Mouse (Mus musculus): ENCODE measurements at regions not wholly inside any gene's neighbourhood (a gene's known extent, or its start where the extent isn't known, plus 50 kb on each side); places are given as distances from the start of the nearest gene placed in this dataset.
A peak's percentile ranks its signal among the peaks of the same experiment; 100 is the strongest.

GRCm38 (mm10) chr9:113091881-113092280 is 616.2 kb downstream of the Pdcd6ip start:
- no peak for DNase-seq (ENCODE audit: low spot score)

- DNase-seq (ENCODE audit: low spot score), result no peak
Measured at GRCm38 (mm10) chr9:113087786-113088185, 620.3 kb downstream of the Pdcd6ip start.

- no peak for DNase-seq (ENCODE audit: low spot score)
Measured at GRCm38 (mm10) chr9:113085281-113085810, 622.7 kb downstream of the Pdcd6ip start.

DNA sequence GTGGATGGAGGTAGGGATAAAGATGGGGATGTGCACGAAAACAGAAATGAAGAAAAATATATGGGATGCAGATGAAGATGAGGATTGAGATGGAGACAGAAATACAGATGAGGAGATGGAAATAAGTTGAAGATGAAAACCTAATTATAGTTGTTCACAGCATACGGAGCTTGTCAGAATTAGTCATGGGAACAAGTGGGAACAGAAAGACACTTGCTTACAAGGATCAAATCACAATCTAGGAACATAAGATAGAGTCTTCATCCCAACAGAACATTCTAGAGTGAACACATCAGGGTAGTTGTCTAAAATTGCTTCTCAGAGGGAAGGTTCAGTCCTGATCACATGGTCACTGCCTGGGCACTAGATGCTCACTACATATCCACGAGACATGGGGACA is 633.2 kb downstream of the Pdcd6ip start:
- DNase-seq (ENCODE audit: low spot score), result no peak

DNA sequence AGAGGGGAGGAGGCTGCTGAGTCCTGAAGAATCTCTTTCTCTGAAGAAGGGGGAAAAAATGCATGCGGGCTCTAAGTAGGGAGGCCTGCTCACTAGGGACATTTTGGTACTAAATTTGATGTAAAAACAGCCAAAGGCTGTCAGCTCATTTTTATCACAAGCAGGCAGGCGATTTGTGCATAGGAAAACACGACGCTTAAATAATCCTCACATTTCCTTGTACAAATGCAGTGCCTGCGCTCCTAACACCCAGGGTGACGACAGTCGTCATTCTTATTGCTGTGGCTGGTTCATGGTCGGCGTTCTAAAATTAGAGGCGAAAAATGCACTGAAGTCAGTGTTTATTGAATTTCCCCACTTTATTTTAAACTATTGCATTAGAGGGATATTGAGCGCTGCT is 650.6 kb downstream of the Pdcd6ip start:
- DNase-seq (ENCODE audit: low spot score), result no peak

- no peak for DNase-seq (ENCODE audit: low spot score)
Measured at GRCm38 (mm10) chr9:113044556-113045178, 663.4 kb downstream of the Pdcd6ip start.

DNA sequence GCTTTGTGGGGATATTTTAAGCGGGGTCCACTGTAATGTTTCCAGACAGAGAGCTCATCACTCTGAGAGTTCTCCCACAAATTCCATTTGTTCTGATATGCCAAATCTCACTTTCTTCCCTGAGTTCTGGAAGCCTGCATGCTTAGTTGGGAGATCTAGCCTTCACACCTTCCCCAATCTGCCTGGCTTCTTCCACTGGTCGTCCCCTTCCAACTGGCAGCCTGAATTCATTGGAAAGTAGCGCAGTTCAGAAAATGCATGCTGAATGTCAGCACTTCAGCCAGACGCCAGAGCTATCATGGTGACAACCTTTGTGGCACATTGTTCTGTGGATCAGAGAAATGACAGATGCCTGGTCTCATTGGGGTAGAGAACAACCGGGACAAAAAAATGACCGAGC is 667.2 kb downstream of the Pdcd6ip start:
- no peak for DNase-seq (ENCODE audit: low spot score)

GRCm38 (mm10) chr9:113033996-113034395 is 674.1 kb downstream of the Pdcd6ip start:
- no peak for DNase-seq (ENCODE audit: low spot score)

- no peak for DNase-seq (ENCODE audit: low spot score)
Measured at GRCm38 (mm10) chr9:113029091-113029490, 679.0 kb downstream of the Pdcd6ip start.

DNA sequence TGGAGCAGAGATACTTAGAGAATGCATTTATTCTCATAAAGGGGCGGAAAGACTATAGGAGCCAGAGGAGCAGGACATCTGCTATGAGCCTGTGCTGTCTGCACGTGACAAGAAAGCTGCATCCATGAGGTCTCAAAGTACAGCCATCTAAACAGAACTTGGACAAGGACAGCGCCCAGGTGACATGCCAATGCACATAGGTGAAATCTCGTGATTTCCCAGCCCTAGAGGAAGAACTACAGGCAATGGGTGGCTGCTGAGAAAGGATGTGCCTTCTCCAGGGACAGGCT is 681.2 kb downstream of the Pdcd6ip start:
- DNase-seq (ENCODE audit: low spot score), result no peak

GRCm38 (mm10) chr9:113026096-113026903 is 681.8 kb downstream of the Pdcd6ip start:
- no peak for DNase-seq (ENCODE audit: low spot score)

DNA sequence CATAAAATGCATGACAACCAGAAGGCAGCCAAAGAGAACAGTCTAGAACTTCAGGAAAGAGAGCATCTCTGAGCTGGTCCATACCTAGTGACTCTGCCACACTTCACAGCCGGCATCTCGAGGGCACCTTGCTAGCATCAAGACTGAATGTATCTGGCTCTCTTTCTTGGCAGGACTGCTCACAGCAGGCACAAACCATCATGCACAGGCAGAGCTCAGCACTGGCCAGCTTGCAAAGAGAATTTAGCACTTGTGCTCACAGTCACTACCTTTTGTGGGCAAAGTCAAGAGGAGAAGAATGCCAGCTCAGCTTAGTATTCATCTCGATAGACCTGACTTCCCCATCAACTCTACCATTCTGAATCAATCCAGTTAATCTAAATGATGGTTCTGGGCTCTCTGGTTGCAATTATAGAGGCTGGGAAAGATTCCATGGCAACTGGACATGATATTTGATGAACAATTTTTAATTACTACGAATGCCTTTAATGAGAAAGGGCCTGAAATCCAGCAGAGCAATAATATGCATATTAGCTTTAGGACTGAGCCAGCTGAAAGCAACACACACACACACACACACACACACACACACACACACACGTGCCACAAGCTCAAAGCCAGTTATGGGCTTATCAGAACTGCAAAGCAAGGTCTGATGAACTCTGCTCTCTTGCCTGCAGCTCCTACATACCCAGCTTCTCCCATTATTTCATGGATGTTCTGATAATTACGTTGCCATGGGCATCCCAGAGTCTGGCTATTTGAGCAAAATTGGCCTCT is 686.0 kb downstream of the Pdcd6ip start:
- DNase-seq (ENCODE audit: low spot score), result no peak

DNA sequence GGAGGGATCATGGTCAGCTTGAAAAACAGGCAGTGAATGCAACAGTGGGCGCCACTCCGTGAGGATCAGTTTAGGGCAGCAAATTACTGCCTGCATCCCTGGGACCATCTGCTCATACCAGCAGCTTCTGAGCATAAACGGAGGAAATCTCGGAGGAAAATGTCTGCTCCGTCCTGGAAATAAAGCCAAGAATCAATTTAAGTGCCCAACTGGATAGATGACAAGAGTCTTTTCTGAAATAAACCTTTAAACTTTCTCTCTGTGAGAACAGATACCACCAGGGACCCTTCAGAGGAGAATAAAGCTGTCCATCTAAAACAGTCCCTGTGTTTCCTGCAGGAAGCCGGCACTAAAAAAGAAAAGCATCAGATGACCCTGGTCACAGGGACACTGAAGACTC is 688.5 kb downstream of the Pdcd6ip start:
- DNase-seq (ENCODE audit: low spot score), result no peak

DNA sequence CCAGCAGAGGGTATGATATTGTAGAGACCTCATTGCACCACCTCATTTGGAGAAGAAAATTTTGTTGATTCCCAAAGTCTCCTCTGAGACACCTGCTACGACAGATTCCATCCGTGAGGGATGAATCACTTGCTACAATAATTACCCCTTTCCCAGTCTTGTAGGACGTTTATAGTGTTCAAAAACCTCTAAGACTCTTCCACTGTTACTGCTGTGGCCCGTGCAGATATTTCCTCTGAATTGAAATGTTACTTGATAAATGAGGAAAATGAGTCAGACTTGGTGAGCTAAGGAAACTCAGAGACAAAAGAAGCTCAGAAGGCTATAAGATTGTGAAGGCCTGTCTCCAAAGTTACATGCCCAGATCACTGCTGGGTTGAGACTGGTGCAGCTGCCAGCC is 700.0 kb downstream of the Pdcd6ip start:
- no peak for DNase-seq (ENCODE audit: low spot score)

DNA sequence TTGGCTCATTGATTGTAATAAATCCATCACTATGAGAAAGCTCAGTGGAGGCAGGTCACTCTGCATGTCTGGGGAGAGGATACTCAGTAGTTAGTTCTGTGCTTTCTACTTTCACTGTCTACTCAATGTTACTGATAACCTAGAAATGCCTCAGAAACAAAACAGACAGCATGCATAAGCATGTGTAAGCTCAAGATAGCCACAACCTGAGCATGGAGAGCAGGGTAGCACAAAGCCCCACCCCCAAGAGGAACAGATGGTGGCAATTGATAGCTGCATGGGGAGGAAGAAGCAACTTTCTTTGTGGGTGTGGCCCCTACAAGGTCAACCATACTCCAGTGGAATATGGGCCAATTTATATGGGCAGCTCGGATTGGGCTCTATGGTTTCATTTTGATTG is 711.9 kb downstream of the Pdcd6ip start:
- peak; percentile 28 for DNase-seq (ENCODE audit: low spot score)

DNA sequence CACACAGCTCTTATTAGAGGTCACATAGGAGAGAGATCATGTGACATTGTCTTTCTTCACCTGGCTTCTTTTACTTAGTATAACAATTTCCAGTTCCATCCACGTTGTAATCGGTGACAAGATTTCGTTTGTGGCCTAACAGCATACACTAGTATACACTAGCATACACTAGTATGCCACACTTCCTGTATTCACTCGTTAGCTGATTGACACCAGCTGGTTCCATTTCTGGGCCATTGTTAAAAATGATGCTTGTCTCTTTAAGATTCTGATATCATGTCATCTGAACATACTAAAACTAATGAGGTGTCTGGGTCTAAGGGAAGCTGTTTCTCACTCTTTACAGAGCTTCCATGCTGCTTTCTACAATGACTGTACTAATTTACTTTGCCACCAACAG is 713.3 kb downstream of the Pdcd6ip start:
- DNase-seq (ENCODE audit: low spot score), result no peak

DNA sequence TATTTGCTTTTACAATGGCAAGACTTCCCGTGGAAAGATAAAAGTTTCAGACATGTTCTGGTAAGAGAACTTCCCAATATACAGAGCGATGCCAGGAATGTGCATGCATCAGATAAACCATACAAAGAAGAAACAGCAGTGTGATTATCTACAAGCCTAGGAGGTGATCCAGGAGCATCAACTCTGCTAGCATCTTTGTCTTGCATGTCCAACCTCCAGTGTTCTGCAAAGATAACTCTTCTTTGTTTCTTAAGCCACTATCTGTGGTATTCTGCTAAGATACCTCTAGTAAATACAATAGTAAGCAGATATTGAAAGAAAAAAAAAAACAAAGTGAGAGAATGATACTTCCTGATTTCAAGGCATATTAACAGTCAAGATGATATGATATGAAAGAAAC is 714.4 kb downstream of the Pdcd6ip start:
- DNase-seq (ENCODE audit: low spot score), result no peak

DNA sequence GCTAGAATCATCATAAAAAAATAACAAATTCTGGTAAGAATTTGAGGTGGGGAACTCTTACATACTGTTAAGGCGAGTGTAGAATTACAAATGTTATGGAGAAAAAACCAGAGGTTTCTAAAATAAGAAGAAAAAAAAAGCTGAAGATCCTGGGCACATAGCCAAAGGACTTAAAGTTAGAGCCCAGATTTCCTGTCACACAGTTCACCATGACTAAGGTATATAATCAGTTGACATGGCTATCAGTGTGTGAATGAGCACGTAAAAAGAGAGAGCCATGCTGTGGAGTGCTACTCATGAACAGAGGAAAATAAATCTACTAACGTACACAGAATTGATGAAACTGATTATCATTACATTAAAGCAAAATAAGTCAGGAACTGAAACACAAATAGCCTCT is 715.1 kb downstream of the Pdcd6ip start:
- DNase-seq (ENCODE audit: low spot score), result no peak

- no peak for DNase-seq (ENCODE audit: low spot score)
Measured at GRCm38 (mm10) chr9:112983353-112983752, 724.7 kb downstream of the Pdcd6ip start.

- no peak for DNase-seq (ENCODE audit: low spot score)
Measured at GRCm38 (mm10) chr9:112951567-112951966, 715.8 kb upstream of the Arpp21 start.

- DNase-seq (ENCODE audit: low spot score), result no peak
Measured at GRCm38 (mm10) chr9:112950056-112950455, 714.3 kb upstream of the Arpp21 start.

GRCm38 (mm10) chr9:112938781-112939180 is 703.0 kb upstream of the Arpp21 start:
- DNase-seq (ENCODE audit: low spot score), result no peak
